Mouse (Mus musculus) heart, adult 2 months (tissue): ENCODE measurements around the gene Gm10271.

Source experiments
- CTCF ChIP-seq: fragments of 200-600 bp; IDR thresholded peaks from 2 replicates; pipeline ENCODE4 v1.8.1; 2022; ENCODE audit warnings: antibody characterized with exemption, mild to moderate bottlenecking, moderate library complexity
- EP300 ChIP-seq: fragments of 200-500 bp; IDR thresholded peaks from 2 replicates; pipeline ENCODE4 v1.6.1; 2011; ENCODE audit warnings: low read depth, low read length, control low read depth; ENCODE audit not compliant: insufficient read depth
- POLR2A ChIP-seq: fragments of 200-500 bp; IDR thresholded peaks from 2 replicates; pipeline ENCODE4 v1.6.1; 2011; ENCODE audit warnings: mild to moderate bottlenecking, low read depth, low read length, control low read depth; ENCODE audit not compliant: insufficient read depth

- TF ChIP-seq CTCF = no peak
- no peak for TF ChIP-seq POLR2A
- TF ChIP-seq EP300 = no peak
Measured at GRCm38 (mm10) chr10:117011047-117011446, 38.6 kb upstream of the Gm10271 start.
